Mouse (Mus musculus): ENCODE measurements around the gene Sesn3.

GRCm38 (mm10) chr9:14275792-14276480 is 1.1 kb downstream of the Sesn3 start:
- TF ChIP-seq CTCF (IDR thresholded peaks at IDR 0.05; ENCODE audit: control insufficient read depth, insufficient read depth, insufficient read length) (no peak), FOSL1 (IDR thresholded peaks at IDR 0.05; ENCODE audit: insufficient read depth, low read length, poor library complexity, severe bottlenecking) (no peak), MAX (IDR thresholded peaks at IDR 0.05) (no peak), MYOG (IDR thresholded peaks at IDR 0.05; ENCODE audit: control insufficient read depth, extremely low read depth, insufficient read length) (no peak), USF1 (IDR thresholded peaks at IDR 0.05; ENCODE audit: low read depth) (no peak), CEBPB (IDR thresholded peaks at IDR 0.05; ENCODE audit: low read depth) (no peak)

Data from C2C12 (cell line).